Mouse (Mus musculus): Measurements from ENCODE around the gene Tecpr2. TPM values are rescaled to one million over a fixed set of nuclear protein-coding genes. Genes with fewer than 3 reads are reported as not detected.
A peak's percentile ranks its signal among the peaks of the same experiment; 100 is the strongest.
"Not testable (repeated sequence)": the region's sequence is repeated elsewhere in the genome, so short reads cannot be mapped to it uniquely, and the experiment has no call there.

Tecpr2 gene
- polyA plus RNA-seq (2012; rRNA removed), result 2.3 and 4.3 TPM in 2 replicates

GRCm38 (mm10) chr12:110889036-110890020 lies at the start of gene Tecpr2, which contains the start of gene Cinp:
Tecpr2 (plus strand) TSS chr12:110889264.
Cinp (minus strand) TSS chr12:110889145.
- under 1% methylated on average over 74 of the region's 74 CpGs for WGBS
- DNase-seq (ENCODE audit: low read depth, low spot score), result peak; percentile 88

DNA sequence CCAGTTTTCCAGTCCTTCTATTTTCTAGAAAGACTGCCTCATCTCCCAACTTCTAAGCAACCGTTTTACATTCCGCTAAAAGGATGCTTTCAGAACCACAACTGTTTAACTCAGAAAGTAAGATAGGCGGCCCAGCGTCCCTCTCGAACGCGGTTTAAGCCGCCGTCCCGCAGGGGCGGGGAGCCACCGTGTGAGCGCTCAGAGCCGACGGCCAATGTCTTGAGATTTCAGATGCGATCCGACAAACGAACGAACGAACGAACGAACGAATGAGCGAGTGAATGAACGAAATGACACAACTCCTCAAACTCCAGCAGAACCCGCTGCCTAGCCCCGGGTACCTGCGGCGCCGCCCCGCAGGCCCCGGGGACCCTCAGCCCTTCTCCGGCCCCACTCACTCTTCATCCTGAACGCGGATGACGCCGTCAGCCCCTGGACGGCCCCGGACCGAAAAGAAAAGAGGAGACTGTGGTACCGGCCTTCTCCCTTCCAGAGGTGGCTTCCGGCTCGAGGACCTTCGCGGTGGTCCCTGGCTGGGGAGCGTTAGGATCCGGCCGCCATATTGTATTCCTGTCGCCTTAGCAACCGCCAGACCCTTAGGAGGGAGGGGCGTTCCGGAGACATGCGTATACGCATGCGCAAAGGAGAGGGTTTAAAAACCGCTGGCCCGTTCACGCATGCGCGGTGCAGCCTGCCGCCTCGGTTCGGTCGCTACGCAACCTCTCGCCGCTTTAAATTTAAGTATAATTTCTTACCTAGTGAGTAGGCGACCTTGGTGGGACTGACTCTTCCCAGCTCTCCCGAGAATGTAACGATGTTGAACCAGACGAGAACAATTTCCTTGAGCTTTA lies 48.5 kb upstream of the Tecpr2 start, which contains the start of gene Mok:
Gene Mok, minus strand, starts transcription at position 592 of the 851 bp plus-strand sequence.
- under 1% methylated on average over 71 of the region's 71 CpGs for WGBS
- peak; percentile 71 for DNase-seq (ENCODE audit: low read depth, low spot score)

DNA sequence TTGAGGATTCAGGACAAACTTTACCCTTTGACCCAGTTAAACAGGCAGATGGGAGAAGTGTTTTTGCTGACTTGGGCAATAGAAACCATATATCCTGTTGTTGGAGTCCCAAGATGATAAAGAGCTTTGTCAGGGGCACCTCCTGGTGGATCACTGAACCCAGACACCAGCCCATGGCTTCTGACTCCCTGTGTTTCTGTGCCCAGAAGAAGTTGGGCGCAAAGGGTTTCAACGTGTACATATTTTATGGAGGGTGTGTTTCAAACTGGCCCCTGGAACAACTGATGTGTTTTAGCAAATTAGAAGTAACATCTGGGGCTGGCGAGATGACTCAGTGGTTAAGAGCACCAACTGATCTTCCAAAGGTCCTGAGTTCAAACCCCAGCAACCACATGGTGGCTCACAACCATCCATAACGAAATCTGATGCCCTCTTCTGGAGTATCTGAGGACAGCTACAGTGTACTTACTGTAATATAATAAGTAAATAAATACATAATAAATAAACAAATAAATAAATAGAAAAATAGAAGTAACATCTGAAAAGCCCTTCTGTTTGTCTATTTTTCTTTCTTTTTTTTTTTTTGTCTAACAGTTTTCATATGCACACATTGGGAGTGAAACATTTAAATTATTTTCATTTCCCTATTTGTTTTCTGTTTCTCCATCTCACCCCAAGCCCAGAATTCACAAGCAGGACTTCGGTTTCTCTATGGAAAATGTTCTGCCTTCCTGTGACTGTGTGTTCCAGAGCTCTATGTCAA lies 47.2 kb upstream of the Tecpr2 start:
- 58% methylated on average over 5 of the region's 5 CpGs for WGBS

DNA sequence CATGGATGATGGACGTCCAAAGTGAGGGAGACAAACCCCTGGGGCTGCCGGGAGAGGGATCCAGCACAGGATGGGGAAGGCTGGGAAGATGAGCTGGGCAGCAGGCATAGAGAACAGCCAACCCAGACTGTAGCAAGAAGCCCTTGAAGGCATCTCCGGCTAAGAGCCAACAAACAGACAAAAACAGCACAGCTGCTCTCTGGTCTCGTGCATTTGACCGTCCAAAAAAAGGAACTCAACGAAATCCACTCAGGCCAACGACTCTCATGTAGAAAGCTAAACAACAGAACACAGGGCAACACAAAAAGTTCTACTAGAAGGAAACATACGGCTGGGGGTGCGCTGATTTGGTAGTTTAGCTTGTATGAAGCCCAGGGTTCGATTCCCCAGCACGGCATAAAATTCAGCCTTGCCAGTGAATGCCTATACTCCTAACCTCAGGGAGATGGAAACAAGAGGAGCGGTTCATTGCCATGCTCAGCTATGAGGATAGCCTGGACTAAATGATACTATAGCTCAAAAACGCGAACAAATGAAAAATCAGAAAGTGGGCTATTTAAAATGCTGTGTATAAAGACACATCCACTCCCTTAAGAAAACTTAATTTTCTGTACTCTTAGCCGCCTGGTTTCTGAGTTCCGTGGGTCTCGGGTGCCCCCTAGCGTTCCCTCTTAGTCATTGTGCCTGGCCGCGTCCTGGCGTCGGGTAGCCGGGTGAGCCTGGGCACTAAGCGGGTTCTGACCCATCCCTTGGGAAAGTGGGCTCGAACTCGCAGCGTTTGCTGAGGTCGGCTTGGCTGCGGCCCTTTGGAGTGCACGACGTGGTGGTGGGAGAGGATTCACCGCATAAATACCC lies 45.6 kb upstream of the Tecpr2 start:
- WGBS, result 19% methylated on average over 32 of the region's 32 CpGs
- peak; percentile 65 for DNase-seq (ENCODE audit: low read depth, low spot score)

More for the DNA sequence above, 47.2 kb upstream of the Tecpr2 start:
- no peak for DNase-seq (ENCODE audit: low read depth, low spot score)

- WGBS, result under 1% methylated on average over 42 of the region's 42 CpGs
- DNase-seq (ENCODE audit: low read depth, low spot score), result no peak
These were observed 44.6 kb upstream of the Tecpr2 start for GRCm38 (mm10) chr12:110844227-110845130.

- WGBS, result under 1% methylated on average over 36 of the region's 36 CpGs
These were observed 43.8 kb upstream of the Tecpr2 start for GRCm38 (mm10) chr12:110845131-110845880.

GRCm38 (mm10) chr12:110846191-110846765 lies 42.8 kb upstream of the Tecpr2 start:
- DNase-seq (ENCODE audit: low read depth, low spot score), result no peak
- 71% methylated on average over 6 of the region's 6 CpGs for WGBS

More at GRCm38 (mm10) chr12:110845131-110845880, 43.8 kb upstream of the Tecpr2 start:
- DNase-seq (ENCODE audit: low read depth, low spot score), result peak; percentile 92

- no peak for DNase-seq (ENCODE audit: low read depth, low spot score)
- WGBS, result under 1% methylated on average over 87 of the region's 89 CpGs
These were observed 38.8 kb upstream of the Tecpr2 start, which contains the start of gene Zfp839 for GRCm38 (mm10) chr12:110850010-110850928. Zfp839 (plus strand) TSS chr12:110850253.

DNA sequence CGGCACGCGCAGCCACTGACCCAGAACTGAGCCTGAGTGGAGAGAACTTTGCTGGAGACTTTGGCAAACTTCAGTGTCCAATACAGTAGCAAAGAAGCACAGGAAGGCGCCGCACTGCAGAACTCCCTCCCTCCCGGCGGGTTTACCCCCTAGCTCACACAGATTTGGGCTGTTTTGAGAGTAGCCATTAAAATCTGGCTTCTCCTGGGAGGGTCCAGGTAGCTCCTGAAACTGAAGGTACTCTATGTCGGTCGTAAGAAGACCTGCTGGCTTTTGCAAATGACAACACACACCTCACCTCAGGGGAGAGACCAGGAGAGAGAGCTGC lies 38.2 kb upstream of the Tecpr2 start:
- 6% methylated on average over 9 of the region's 9 CpGs for WGBS
- no peak for DNase-seq (ENCODE audit: low read depth, low spot score)

DNA sequence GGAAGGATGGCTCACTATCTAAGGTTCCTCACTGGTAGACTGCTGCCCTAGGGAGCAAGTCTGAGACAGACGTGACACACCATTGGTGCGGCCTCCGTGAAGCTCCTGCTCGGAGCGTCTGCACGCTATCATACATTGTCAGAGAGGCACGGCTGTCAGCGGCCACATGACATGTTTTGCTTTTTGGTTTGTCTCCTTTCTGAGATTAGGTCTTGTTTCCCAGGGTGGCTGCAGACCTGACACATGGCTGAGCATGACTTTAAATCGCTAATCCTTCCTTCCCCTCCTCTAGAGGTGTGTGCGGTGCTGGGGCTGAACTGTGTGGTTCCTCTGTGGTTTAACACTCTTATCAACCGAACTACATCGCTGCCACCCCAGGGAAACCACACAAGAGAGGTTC lies 37.6 kb upstream of the Tecpr2 start:
- DNase-seq (ENCODE audit: low read depth, low spot score), result no peak
- 75% methylated on average over 12 of the region's 12 CpGs for WGBS

GRCm38 (mm10) chr12:110851923-110852322 lies 37.1 kb upstream of the Tecpr2 start:
- 85% methylated on average over 1 of the region's 1 CpGs for WGBS
- no peak for DNase-seq (ENCODE audit: low read depth, low spot score)

- WGBS, result 82% methylated on average over 32 of the region's 32 CpGs
These were observed 34.0 kb upstream of the Tecpr2 start for GRCm38 (mm10) chr12:110854786-110855737.

GRCm38 (mm10) chr12:110857196-110857595 lies 31.9 kb upstream of the Tecpr2 start:
- 87% methylated on average over 7 of the region's 7 CpGs for WGBS
- DNase-seq (ENCODE audit: low read depth, low spot score), result no peak

More at GRCm38 (mm10) chr12:110854786-110855737, 34.0 kb upstream of the Tecpr2 start:
- no peak for DNase-seq (ENCODE audit: low read depth, low spot score)

DNA sequence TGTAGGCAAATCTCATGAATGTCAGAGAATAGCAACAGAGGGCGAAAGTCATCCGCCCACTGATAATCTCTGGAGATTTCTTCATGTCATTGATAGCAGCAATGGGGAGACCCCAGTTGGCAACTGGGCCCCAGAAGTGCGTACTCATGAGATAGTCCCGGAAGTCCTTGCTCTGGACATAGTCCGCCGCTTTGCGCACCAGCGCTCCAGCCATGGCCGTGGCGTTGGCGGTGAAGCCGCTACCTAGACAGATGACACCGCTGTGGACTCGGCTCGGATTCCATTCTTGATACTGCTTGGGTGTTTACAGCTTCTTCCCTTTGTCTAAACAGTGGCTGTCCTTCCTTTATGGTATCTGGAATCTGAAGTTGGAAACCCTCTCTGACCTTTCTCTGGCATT lies 30.4 kb upstream of the Tecpr2 start:
- 93% methylated on average over 15 of the region's 15 CpGs for whole genome bisulfite sequencing
- not testable (repeated sequence) for DNase-seq (ENCODE audit: low read depth, low spot score)

All from large intestine, adult 2 months (tissue).